Mouse (Mus musculus): Measurements from ENCODE around the gene Fam166b. TPM values are rescaled to one million over a fixed set of nuclear protein-coding genes. Genes with fewer than 3 reads are reported as not detected.

Gene Fam166b
- 0.12 and 0.27 TPM in 2 replicates for polyA plus RNA-seq (2015; fragmentation: Nextera tagmentation; extraction: Ambion mirVana)

DNA sequence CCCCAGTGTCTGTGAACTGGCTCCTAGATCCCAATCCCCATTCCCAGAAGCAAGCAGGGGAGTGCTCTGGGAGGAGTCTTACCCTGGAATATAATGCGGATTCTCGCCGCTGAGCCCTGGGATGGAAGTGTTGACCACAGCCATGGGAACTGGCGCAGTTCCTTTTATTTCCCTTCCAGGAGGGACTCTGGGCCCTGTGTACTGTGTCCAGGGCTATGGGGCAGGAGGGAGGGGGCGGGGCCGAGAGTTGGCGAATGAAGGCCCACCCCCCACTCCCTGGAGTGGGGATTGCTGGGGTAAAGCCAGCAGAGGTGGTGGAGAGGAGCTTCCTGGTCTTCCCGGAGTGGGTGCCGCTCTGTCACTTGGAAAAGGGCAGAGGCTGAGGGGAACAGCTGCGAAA lies at the start of gene Fam166b:
Gene Fam166b, minus strand, starts transcription at position 189 of the 400 bp plus-strand sequence.
- peak; percentile 23; the same call in 1 of the 2 replicates for ATAC-seq (ENCODE audit: low FRiP score, low TSS enrichment)
- Histone ChIP-seq H3K36me3 (ENCODE audit: control insufficient read depth, insufficient read depth, low read length) (peaks cover 30% of the 10 kb centered on the region), H3K4me2 (replicated peaks; ENCODE audit: low read depth) (peak within 1 kb of the TSS; percentile 23; the same call in 1 of the 2 replicates), H3K27ac (replicated peaks) (peak within 1 kb of the TSS; percentile 53), H3K27me3 (ENCODE audit: control insufficient read depth, insufficient read depth, low read length) (no peaks in the 10 kb centered on the region), H3K9ac (ENCODE audit: low read length) (0 out of 2 replicates have a peak within 1 kb of the TSS, but pooled peaks have one; percentile 27), H3K9me3 (ENCODE audit: control insufficient read depth, low read length) (no peaks in the 10 kb centered on the region), H3K4me3 (ENCODE audit: low read depth, low read length) (no peak within 1 kb of the TSS), H3K4me1 (replicated peaks; ENCODE audit: control insufficient read depth, insufficient read depth) (no peaks in the 10 kb centered on the region; the same call in 1 of the 2 replicates)
- WGBS: 14% methylated on average over 9 of the region's 10 CpGs
- TF ChIP-seq EP300 (optimal IDR thresholded peaks at IDR 0.05) (no peak), CTCF (IDR thresholded peaks at IDR 0.05; ENCODE audit: low read depth) (no peak)
- no peak for DNase-seq (ENCODE audit: low spot score)

DNA sequence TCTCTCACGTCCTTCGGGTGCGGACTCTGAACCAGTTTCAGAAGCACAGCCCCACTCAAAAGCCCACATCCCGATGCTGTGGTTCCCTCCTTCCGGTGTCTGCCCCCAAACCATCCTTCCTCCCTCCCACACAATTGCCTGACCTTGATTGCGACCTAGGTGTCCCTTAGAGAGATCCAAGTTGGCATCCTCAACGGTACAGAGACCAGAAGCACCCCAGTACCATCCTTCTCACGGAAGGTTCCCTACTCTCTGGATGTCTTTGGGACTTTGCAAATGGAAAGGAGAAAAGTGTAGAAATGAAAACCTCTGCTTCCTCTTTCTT lies 49.6 kb upstream of the Fam166b start:
- TF ChIP-seq EP300 (optimal IDR thresholded peaks at IDR 0.05) (no peak), CTCF (IDR thresholded peaks at IDR 0.05; ENCODE audit: low read depth) (no peak)
- Histone ChIP-seq H3K36me3 (ENCODE audit: control insufficient read depth, insufficient read depth, low read length) (no peaks in the 10 kb centered on the region), H3K4me2 (replicated peaks; ENCODE audit: low read depth) (peak overlapping the region; percentile 46), H3K27me3 (ENCODE audit: control insufficient read depth, insufficient read depth, low read length) (no peaks in the 10 kb centered on the region), H3K27ac (replicated peaks) (0 out of 2 replicates have a peak overlapping the region, but pooled peaks have one; percentile 45), H3K4me3 (ENCODE audit: low read depth, low read length) (peak overlapping the region; percentile 24; the same call in 1 of the 2 replicates), H3K9me3 (ENCODE audit: control insufficient read depth, low read length) (no peaks in the 10 kb centered on the region), H3K9ac (ENCODE audit: low read length) (peak overlapping the region; percentile 56; the same call in 1 of the 2 replicates), H3K4me1 (replicated peaks; ENCODE audit: control insufficient read depth, insufficient read depth) (no peaks in the 10 kb centered on the region)
- DNase-seq (ENCODE audit: low spot score) (no peak), ATAC-seq (ENCODE audit: low FRiP score, low TSS enrichment) (peak; percentile 14; the same call in 1 of the 2 replicates)
- 37% methylated on average over 8 of the region's 8 CpGs for WGBS

DNA sequence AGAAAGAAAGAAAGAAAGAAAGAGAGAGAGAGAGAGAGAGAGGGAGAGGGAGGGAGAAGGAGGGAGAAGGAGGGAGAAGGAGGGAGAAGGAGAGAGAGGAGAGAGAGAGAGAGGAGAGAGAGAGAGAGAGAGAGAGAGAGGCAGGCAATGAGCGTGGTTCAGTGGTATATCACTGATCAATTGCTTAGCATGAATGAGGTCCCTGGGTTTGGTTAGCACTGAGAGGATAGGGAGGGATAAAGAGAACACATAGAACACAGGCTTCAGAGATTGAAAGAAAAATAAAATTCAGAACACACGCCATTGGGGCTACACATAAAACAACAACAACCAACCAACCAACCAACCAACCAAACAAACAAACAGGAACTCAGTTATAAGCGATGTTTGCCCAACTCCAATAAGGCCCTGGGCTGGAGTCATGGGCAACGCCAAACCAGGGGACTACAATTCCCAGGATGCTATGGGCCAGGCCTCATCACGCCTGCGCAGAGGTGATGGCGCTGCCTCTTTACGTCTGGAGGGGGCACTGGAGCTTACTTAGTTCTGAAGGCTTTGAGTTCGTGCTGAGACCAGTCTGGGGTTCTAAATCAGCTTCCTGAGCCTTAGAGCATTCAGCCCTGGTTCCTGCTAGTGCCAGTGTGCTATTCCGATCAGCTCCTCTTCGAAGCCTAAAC lies 49.1 kb upstream of the Fam166b start:
- Histone ChIP-seq H3K27ac (replicated peaks) (0 out of 2 replicates have a peak overlapping the region, but pooled peaks have one; percentile 45), H3K9me3 (ENCODE audit: control insufficient read depth, low read length) (no peaks in the 10 kb centered on the region), H3K9ac (ENCODE audit: low read length) (peak overlapping the region; percentile 56; the same call in 1 of the 2 replicates), H3K4me1 (replicated peaks; ENCODE audit: control insufficient read depth, insufficient read depth) (no peaks in the 10 kb centered on the region), H3K4me2 (replicated peaks; ENCODE audit: low read depth) (peak overlapping the region; percentile 46), H3K4me3 (ENCODE audit: low read depth, low read length) (peak overlapping the region; percentile 24; the same call in 1 of the 2 replicates), H3K27me3 (ENCODE audit: control insufficient read depth, insufficient read depth, low read length) (no peaks in the 10 kb centered on the region), H3K36me3 (ENCODE audit: control insufficient read depth, insufficient read depth, low read length) (no peaks in the 10 kb centered on the region)
- peak; percentile 90 for ATAC-seq (ENCODE audit: low FRiP score, low TSS enrichment)
- peak; percentile 87 for DNase-seq (ENCODE audit: low spot score)
- 21% methylated on average over 11 of the region's 11 CpGs for WGBS
- TF ChIP-seq EP300 (optimal IDR thresholded peaks at IDR 0.05) (no peak), CTCF (IDR thresholded peaks at IDR 0.05; ENCODE audit: low read depth) (peak; percentile 71)

DNA sequence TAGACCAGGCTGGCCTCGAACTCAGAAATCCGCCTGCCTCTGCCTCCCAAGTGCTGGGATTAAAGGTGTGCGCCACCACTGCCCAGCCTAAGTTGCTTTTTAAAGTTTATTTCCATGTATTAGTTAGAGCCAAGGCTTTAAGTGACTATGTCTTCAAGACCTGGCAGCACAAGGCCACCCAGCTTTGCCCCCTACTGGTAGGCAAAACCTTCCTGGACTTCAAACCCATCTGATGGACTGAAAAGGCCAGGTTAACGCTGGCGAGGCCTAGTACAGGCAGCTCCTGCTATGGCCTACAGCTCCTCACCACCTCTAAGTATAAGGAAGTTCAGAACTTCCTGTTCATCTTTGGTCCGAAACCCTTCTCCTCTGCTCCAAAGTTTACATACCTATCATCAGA lies 47.7 kb upstream of the Fam166b start:
- Histone ChIP-seq H3K36me3 (ENCODE audit: control insufficient read depth, insufficient read depth, low read length) (no peaks in the 10 kb centered on the region), H3K4me3 (ENCODE audit: low read depth, low read length) (no peak overlapping the region), H3K27ac (replicated peaks) (no peak overlapping the region), H3K9me3 (ENCODE audit: control insufficient read depth, low read length) (no peaks in the 10 kb centered on the region), H3K9ac (ENCODE audit: low read length) (no peak overlapping the region), H3K4me1 (replicated peaks; ENCODE audit: control insufficient read depth, insufficient read depth) (no peaks in the 10 kb centered on the region), H3K27me3 (ENCODE audit: control insufficient read depth, insufficient read depth, low read length) (no peaks in the 10 kb centered on the region), H3K4me2 (replicated peaks; ENCODE audit: low read depth) (no peak overlapping the region)
- no peak for ATAC-seq (ENCODE audit: low FRiP score, low TSS enrichment)
- 76% methylated on average over 5 of the region's 6 CpGs for WGBS
- DNase-seq (ENCODE audit: low spot score): no peak
- TF ChIP-seq CTCF (IDR thresholded peaks at IDR 0.05; ENCODE audit: low read depth) (peak; percentile 59), EP300 (optimal IDR thresholded peaks at IDR 0.05) (no peak)

DNA sequence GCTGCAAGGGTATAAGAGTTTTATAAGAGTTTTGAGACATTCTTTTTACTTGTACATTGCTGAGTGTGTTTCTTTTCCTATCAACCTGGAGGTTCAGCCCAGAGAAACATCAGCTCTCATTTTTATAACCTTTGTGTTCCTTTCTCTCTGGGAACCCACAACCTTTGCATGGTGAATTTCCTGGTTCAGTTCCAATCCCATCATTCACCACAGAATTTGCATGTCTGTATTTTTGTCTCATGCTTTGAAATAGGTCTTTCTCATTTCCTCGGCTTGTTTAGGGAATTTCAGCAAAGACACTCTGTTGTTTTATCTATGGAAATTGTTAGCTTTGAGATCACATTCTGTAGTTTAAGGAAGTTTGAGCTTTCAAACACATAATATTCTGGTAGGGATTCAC lies 44.7 kb upstream of the Fam166b start:
- H3K4me2 ChIP-seq (replicated peaks; ENCODE audit: low read depth): no peak overlapping the region
- H3K27ac ChIP-seq (replicated peaks): no peak overlapping the region
- TF ChIP-seq CTCF (IDR thresholded peaks at IDR 0.05; ENCODE audit: low read depth): no peak
- no peak for TF ChIP-seq EP300 (optimal IDR thresholded peaks at IDR 0.05)
- H3K9me3 ChIP-seq (ENCODE audit: control insufficient read depth, low read length): no peaks in the 10 kb centered on the region
- no peaks in the 10 kb centered on the region for H3K4me1 ChIP-seq (replicated peaks; ENCODE audit: control insufficient read depth, insufficient read depth)
- 69% methylated on average over 1 of the region's 1 CpGs for WGBS
- H3K27me3 ChIP-seq (ENCODE audit: control insufficient read depth, insufficient read depth, low read length): no peaks in the 10 kb centered on the region
- no peak for ATAC-seq (ENCODE audit: low FRiP score, low TSS enrichment)
- H3K9ac ChIP-seq (ENCODE audit: low read length): no peak overlapping the region
- H3K36me3 ChIP-seq (ENCODE audit: control insufficient read depth, insufficient read depth, low read length): no peaks in the 10 kb centered on the region
- DNase-seq (ENCODE audit: low spot score): no peak
- no peak overlapping the region for H3K4me3 ChIP-seq (ENCODE audit: low read depth, low read length)

DNA sequence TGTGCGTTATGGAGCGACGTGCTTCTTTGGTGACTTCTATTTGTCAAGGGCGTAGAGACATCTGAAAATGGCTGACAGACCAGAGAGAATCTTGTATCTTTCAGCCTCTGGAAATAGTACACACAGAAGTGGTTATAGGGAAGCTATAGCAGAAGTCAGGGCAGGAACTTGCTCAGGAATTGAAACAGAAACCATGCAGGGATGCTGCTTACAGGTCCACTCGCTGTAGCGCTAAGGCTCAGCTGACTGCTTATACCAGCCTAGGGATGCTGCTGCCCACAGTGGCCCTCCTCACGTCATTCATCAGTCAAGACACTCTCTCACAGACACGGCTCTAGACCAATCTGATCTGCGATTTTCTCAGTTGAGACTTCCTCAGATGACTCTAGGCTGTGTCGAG lies 41.4 kb upstream of the Fam166b start:
- WGBS: 91% methylated on average over 10 of the region's 10 CpGs
- Histone ChIP-seq H3K4me1 (replicated peaks; ENCODE audit: control insufficient read depth, insufficient read depth) (no peaks in the 10 kb centered on the region), H3K27ac (replicated peaks) (no peak overlapping the region), H3K9ac (ENCODE audit: low read length) (no peak overlapping the region), H3K4me3 (ENCODE audit: low read depth, low read length) (no peak overlapping the region), H3K4me2 (replicated peaks; ENCODE audit: low read depth) (no peak overlapping the region), H3K36me3 (ENCODE audit: control insufficient read depth, insufficient read depth, low read length) (no peaks in the 10 kb centered on the region), H3K9me3 (ENCODE audit: control insufficient read depth, low read length) (no peaks in the 10 kb centered on the region), H3K27me3 (ENCODE audit: control insufficient read depth, insufficient read depth, low read length) (no peaks in the 10 kb centered on the region)
- TF ChIP-seq EP300 (optimal IDR thresholded peaks at IDR 0.05) (no peak), CTCF (IDR thresholded peaks at IDR 0.05; ENCODE audit: low read depth) (no peak)
- ATAC-seq (ENCODE audit: low FRiP score, low TSS enrichment): no peak
- DNase-seq (ENCODE audit: low spot score): no peak

Measured in stomach, postnatal 0 days (tissue).